Mouse (Mus musculus) CH12F3 (cell line): Measurements from ENCODE around the gene B4galnt1.
"Not testable (repeated sequence)": the region's sequence is repeated elsewhere in the genome, so short reads cannot be mapped to it uniquely, and the experiment has no call there.

Experiments used
- in situ Hi-C: fragments of 300-500 bp; cut with MboI; formaldehyde crosslinking; loops from 2 replicates; pipeline ENCODE4 v1.14.3; 2020; ENCODE audit warnings: low sequenced_read_pairs

The B4galnt1 gene

GRCm38 (mm10) chr10:127186451-127186850 lies 21.4 kb downstream of the B4galnt1 start:
- in situ Hi-C loops: no loop called here

- in situ Hi-C loops: no loop called here
Measured at GRCm38 (mm10) chr10:127187371-127188078, 22.5 kb downstream of the B4galnt1 start.

- in situ Hi-C loops: no loop called here
Measured at GRCm38 (mm10) chr10:127188079-127188453, 23.0 kb downstream of the B4galnt1 start.

GRCm38 (mm10) chr10:127188465-127189115 lies 23.6 kb downstream of the B4galnt1 start:
- in situ Hi-C loops: no loop called here

- in situ Hi-C loops: no loop called here
Measured at GRCm38 (mm10) chr10:127189116-127189650, 24.2 kb downstream of the B4galnt1 start.

- in situ Hi-C loops: no loop called here
Measured at GRCm38 (mm10) chr10:127189651-127190381, 24.8 kb downstream of the B4galnt1 start, which contains the start of gene Arhgef25. Arhgef25 (minus strand) TSS chr10:127190083.

GRCm38 (mm10) chr10:127190398-127191190 lies 25.6 kb downstream of the B4galnt1 start:
- in situ Hi-C loops: no loop called here

- in situ Hi-C loops: no loop called here
Measured at GRCm38 (mm10) chr10:127191191-127192056, 26.4 kb downstream of the B4galnt1 start.

- in situ Hi-C loops: not testable (repeated sequence)
Measured at GRCm38 (mm10) chr10:127192057-127192328, 27.0 kb downstream of the B4galnt1 start.

GRCm38 (mm10) chr10:127193011-127193410 lies 28.0 kb downstream of the B4galnt1 start:
- in situ Hi-C loops: no loop called here

GRCm38 (mm10) chr10:127194428-127195327 lies 29.7 kb downstream of the B4galnt1 start:
- in situ Hi-C loops: no loop called here

DNA sequence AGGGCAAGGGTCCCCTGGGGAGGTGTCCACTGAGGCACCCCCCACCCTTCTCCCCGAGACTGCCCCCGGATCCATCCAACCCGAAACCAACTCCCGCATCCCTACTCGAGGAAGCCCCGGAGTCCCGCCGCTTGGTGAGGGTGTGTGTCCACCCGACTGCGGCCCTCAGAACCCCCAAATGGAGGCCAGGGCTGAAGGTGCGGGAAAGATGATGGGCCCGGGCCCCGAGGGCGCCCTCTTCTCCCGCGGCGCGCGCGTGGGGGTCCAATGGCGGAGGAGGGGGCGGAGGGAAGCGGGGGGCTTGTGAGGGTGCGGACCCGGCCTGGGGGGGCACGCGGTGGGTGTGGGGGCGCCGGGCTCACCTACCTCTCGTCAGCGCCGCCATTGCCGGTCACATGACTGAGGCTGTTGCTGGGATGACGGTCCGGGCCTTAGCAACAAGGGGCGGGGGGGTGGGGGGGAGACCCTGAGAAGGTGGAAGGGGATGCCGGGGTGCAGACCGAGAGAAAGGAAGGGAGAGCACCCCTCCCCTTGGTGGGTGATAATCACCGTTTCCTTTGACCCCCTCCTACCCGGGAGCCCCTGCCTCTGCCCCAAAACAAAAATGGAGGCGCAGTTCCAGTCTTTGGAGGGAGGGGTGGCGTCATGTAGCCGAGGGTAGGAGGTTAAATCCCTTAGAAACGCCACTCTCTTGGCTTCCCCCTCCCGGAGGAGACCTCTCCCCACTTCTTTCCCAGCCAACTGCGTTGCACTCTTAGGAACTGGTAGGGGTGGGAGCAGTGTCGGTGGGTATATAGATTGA lies 30.5 kb downstream of the B4galnt1 start, which contains the start of gene Dtx3:
Dtx3 (minus strand) TSS at position 401 of the 802 bp plus-strand sequence.
- in situ Hi-C loops: no loop called here

DNA sequence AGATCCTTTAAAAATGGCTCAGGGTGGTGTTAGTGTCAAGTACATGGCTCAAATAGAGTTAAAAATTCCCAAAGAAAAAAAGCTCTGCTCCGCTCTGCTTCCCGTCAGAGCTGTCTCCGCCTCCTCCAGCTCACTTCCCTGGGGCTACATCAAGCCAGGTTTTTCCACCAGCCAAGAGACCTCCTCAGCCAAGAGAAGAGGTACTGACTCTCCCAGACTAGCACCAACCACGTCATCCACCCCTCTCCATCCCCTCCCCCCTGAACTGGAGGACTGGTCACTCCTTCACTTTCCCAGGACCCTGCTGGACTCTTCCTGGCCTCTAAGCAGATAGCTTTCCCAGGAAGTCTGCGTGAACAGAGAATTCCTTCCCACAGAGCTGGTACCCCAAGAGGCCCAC lies 31.4 kb downstream of the B4galnt1 start:
- in situ Hi-C loops: no loop called here

- in situ Hi-C loops: no loop called here
Measured at GRCm38 (mm10) chr10:127197104-127197503, 32.1 kb downstream of the B4galnt1 start.

- in situ Hi-C loops: no loop called here
Measured at GRCm38 (mm10) chr10:127197505-127198110, 32.6 kb downstream of the B4galnt1 start.

- in situ Hi-C loops: no loop called here
Measured at GRCm38 (mm10) chr10:127198492-127198891, 33.5 kb downstream of the B4galnt1 start.

DNA sequence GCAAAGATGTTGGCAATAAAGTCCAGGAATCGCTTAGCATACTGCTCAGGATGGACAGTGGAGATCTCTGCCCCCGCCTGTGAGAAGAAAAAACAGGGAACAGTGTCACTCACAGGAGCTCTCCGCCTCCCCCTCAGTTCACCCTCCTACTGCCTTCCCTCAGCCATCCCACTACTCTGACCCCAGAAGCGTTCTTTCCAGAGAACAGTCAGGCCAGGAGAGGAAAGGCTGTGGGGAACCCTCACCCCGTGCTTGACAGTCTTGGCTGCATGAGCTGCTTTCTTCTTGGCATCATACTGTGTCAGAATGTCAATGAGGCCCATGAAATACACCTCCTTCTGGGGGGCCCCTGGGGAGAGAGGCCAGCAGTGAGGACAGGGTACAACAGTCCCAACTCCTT lies 34.0 kb downstream of the B4galnt1 start:
- in situ Hi-C loops: no loop called here

DNA sequence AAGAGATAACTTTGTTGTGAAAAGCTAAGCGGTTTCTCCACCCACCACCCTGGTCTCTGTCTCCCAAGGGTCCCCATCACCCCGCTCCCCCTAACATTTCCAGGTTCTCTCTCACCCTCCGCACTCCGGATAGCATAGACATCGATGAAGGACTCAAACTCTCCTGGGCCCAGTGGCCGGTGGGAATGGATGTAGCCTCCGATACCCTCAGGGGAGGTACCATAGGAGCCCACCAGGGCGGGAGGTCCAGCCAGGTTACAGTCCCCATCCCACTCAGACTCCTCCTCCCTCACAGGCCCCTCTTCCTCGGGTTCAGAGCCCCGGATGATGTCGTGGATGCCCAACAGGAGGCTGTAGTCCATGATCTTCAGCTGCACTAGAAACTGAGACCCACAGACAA lies 34.4 kb downstream of the B4galnt1 start:
- in situ Hi-C loops: no loop called here
